Mouse (Mus musculus): ENCODE results near the gene Rbms3. TPM values are rescaled to one million over a fixed set of nuclear protein-coding genes. Genes with fewer than 3 reads are reported as not detected.

Rbms3 gene
- total and polyA plus RNA-seq, 3 experiments, result not detected

GRCm38 (mm10) chr9:117554356-117554755 lies 75.4 kb downstream of the Rbms3 start:
- Histone ChIP-seq H3K4me2 (ENCODE audit: insufficient read depth, low read depth, poor library complexity, severe bottlenecking) (no peak overlapping the region), H3K9ac (ENCODE audit: insufficient read depth, low read depth) (no peak overlapping the region), H3K9me3 (replicated peaks; ENCODE audit: low read length) (peaks cover 74% of the 10 kb centered on the region), H3K27ac (ENCODE audit: insufficient read depth, low read depth) (no peak overlapping the region), H3K4me3 (replicated peaks in 1 of 3; ENCODE audit: low read depth in 2 of 3, low read length in 2 of 3, poor library complexity in 1 of 3) (no peak overlapping the region), H3K4me1 (ENCODE audit: control insufficient read depth in 1 of 2, insufficient read depth in 2 of 2) (no peaks in the 10 kb centered on the region), H3K36me3 (replicated peaks in 1 of 2; ENCODE audit: control insufficient read depth in 1 of 2, insufficient read depth in 1 of 2, low read length in 1 of 2) (no peaks in the 10 kb centered on the region), H3K27me3 (replicated peaks) (no peaks in the 10 kb centered on the region), H3K79me2 (replicated peaks; ENCODE audit: control insufficient read depth, extremely low read depth, insufficient read depth, poor library complexity, severe bottlenecking) (no peaks in the 10 kb centered on the region)
- DNase-seq (ENCODE audit: extremely low read depth), result no peak
- in situ Hi-C loops (cut with MboI; ENCODE audit: low pct_ligation_motif_present, low pct_unique_long_range_greater_than_20kb, low sequenced_read_pairs), result no loop called here
- dilution Hi-C loops (cut with MboI; ENCODE audit: extremely low pct_ligation_motif_present, extremely low pct_unique_long_range_greater_than_20kb, low sequenced_read_pairs), result no loop called here
- TF ChIP-seq CHD2 (IDR thresholded peaks at IDR 0.05; ENCODE audit: low read length) (no peak), SMC3 (IDR thresholded peaks at IDR 0.05; ENCODE audit: low read depth, low read length) (no peak), CTCF (conservative IDR thresholded peaks at IDR 0.05 in 1 of 2, IDR thresholded peaks at IDR 0.05 in 1 of 2; ENCODE audit: low read depth in 2 of 2, low read length in 2 of 2) (no peak), TBP (conservative IDR thresholded peaks at IDR 0.05; ENCODE audit: low read depth, low read length) (no peak), NRF1 (IDR thresholded peaks at IDR 0.05; ENCODE audit: low read depth, low read length) (no peak), CHD1 (IDR thresholded peaks at IDR 0.05; ENCODE audit: low read depth, low read length) (no peak), EP300 (IDR thresholded peaks at IDR 0.05; ENCODE audit: low read length) (no peak), JUN (IDR thresholded peaks at IDR 0.05; ENCODE audit: insufficient read depth, low read depth, low read length) (no peak), HCFC1 (IDR thresholded peaks at IDR 0.05; ENCODE audit: low read depth, low read length) (no peak), GABPA (IDR thresholded peaks at IDR 0.05; ENCODE audit: insufficient replicate concordance, low read depth, low read length) (no peak), MAFK (IDR thresholded peaks at IDR 0.05; ENCODE audit: insufficient replicate concordance, low read length) (no peak), MXI1 (IDR thresholded peaks at IDR 0.05; ENCODE audit: low read depth, low read length) (no peak), E2F4 (IDR thresholded peaks at IDR 0.05; ENCODE audit: insufficient replicate concordance, low read depth, low read length) (no peak), USF2 (conservative IDR thresholded peaks at IDR 0.05; ENCODE audit: low read depth, low read length) (no peak), KAT2A (IDR thresholded peaks at IDR 0.05; ENCODE audit: insufficient replicate concordance, low read length) (no peak), RAD21 (IDR thresholded peaks at IDR 0.05; ENCODE audit: low read depth, low read length) (no peak), ELF1 (IDR thresholded peaks at IDR 0.05; ENCODE audit: low read depth, low read length) (no peak), TCF12 (IDR thresholded peaks at IDR 0.05; ENCODE audit: low read depth, low read length) (no peak), POLR2A (IDR thresholded peaks at IDR 0.05; ENCODE audit: low read depth, low read length) (no peak)

DNA sequence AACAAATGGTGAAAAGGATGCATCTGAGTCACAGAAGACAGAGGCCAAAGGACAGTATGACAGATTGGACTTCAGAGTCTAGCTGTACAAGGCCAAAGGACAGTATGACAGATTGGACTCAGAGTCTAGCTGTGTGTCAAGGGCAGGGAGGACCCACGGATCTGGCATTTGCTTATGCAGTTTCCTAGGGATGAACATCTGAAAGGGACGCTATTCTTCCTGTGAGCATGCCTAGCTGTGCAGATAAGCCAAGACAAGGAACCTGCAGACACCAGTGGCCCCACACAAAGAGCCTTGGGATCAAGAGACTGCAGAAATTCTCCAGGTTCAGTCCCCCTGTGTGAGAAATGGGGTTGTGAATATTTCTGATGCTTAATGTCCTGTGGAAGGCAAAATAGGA lies 100.4 kb downstream of the Rbms3 start:
- in situ Hi-C loops (cut with MboI; ENCODE audit: low pct_ligation_motif_present, low pct_unique_long_range_greater_than_20kb, low sequenced_read_pairs) (no loop called here), dilution Hi-C loops (cut with MboI; ENCODE audit: extremely low pct_ligation_motif_present, extremely low pct_unique_long_range_greater_than_20kb, low sequenced_read_pairs) (no loop called here)
- TF ChIP-seq CHD1 (IDR thresholded peaks at IDR 0.05; ENCODE audit: low read depth, low read length) (no peak), CHD2 (IDR thresholded peaks at IDR 0.05; ENCODE audit: low read length) (no peak), POLR2A (IDR thresholded peaks at IDR 0.05; ENCODE audit: low read depth, low read length) (no peak)
- Histone ChIP-seq H3K9me3 (replicated peaks; ENCODE audit: low read length) (peaks cover 78% of the 10 kb centered on the region), H3K36me3 (replicated peaks in 1 of 2; ENCODE audit: control insufficient read depth in 1 of 2, insufficient read depth in 1 of 2, low read length in 1 of 2) (no peaks in the 10 kb centered on the region), H3K9ac (ENCODE audit: insufficient read depth, low read depth) (no peak overlapping the region), H3K27ac (ENCODE audit: insufficient read depth, low read depth) (no peak overlapping the region), H3K79me2 (replicated peaks; ENCODE audit: control insufficient read depth, extremely low read depth, insufficient read depth, poor library complexity, severe bottlenecking) (no peaks in the 10 kb centered on the region), H3K4me3 (replicated peaks in 1 of 3; ENCODE audit: low read depth in 2 of 3, low read length in 2 of 3, poor library complexity in 1 of 3) (no peak overlapping the region), H3K4me2 (ENCODE audit: insufficient read depth, low read depth, poor library complexity, severe bottlenecking) (no peak overlapping the region), H3K27me3 (replicated peaks) (no peaks in the 10 kb centered on the region), H3K4me1 (ENCODE audit: control insufficient read depth in 1 of 2, insufficient read depth in 2 of 2) (no peaks in the 10 kb centered on the region)
- no peak for DNase-seq (ENCODE audit: extremely low read depth)
